ENCODE assay signal across 8 mouse cellular contexts in the genomic region with DNA sequence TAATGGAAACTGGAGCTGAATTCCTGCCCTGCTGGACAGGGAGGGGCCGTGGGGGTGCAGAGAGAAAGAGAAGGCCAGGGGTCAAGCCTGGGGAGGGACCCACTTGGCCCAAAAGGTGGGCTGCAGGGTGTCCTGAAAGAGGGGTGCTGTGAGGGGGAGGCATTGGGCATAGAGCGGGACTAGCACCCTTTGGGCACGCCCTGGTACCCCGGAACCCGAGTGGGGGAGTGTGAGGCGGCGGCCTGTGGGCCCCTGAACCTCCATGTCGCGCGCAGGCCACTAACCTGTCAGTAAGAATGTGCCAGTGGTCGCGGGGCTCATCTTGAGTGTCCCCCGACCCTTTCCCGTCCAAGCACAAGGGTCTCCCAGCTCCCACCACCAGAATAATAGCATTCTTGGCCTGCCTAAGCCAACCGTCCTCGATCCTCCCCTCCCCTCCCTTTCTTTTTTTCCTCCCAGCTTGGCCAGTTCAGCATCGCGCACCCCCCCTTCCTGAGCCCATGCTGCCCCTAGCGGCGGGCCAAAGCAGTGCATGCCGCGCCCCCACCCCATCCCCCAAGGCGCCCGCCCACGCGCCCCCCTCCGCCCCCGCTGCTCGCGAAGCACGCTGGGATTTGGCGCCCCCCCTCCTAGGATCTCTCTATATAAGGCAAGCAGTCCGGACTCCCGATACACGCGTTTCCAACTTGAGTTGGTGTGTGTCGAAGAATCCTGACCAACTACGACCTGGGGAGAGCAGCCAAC. TPM values are rescaled to one million over a fixed set of nuclear protein-coding genes. Genes with fewer than 3 reads are reported as not detected.
DNase-seq lines count a peak whose midpoint lies in the region; ATAC-seq lines count a peak whose summit lies in the region.

Gene Sgce, minus strand, starts transcription at position 512 of the 744 bp plus-strand sequence.
Gene Peg10, plus strand, starts transcription at position 611 of the 744 bp plus-strand sequence.

- no peaks in the 10 kb centered on the region for H3K27me3 ChIP-seq in hindbrain, embryonic 13.5 days

- peak; percentile 80 for DNase-seq in Muller cell, postnatal 12 days (ENCODE audit: inconsistent ontology term)
- DNase-seq in cerebellum, postnatal 14 days = peak; percentile 86 to 92
- DNase-seq in frontal cortex, postnatal 36 days (ENCODE audit: low spot score in 2 of 2) = peak; percentile 51 to 60
- DNase-seq in left cerebral cortex, adult 11 months (ENCODE audit: low spot score) = peak; percentile 38
- peak; percentile 80 for DNase-seq in lung, postnatal 14 days
- peak; percentile 78 for DNase-seq in ovary, postnatal 36 days (ENCODE audit: low spot score)
- peak; percentile 52 to 58 for DNase-seq in thymus, postnatal 36 days

- peak within 1 kb of the TSS; percentile 53 for H3K4me3 ChIP-seq in hindbrain, embryonic 13.5 days

- peak; percentile 75 for ATAC-seq in hindbrain, embryonic 13.5 days (ENCODE audit: low FRiP score)

- peak within 1 kb of the TSS; percentile 89 for H3K9ac ChIP-seq in hindbrain, embryonic 13.5 days

- H3K4me2 ChIP-seq in hindbrain, embryonic 13.5 days = peak within 1 kb of the TSS; percentile 63

- H3K27ac ChIP-seq in hindbrain, embryonic 13.5 days = peak within 1 kb of the TSS; percentile 92

- H3K4me1 ChIP-seq in hindbrain, embryonic 13.5 days (replicated peaks) = peaks cover 16% of the 10 kb centered on the region; the same call in 1 of the 2 replicates

- peaks cover 4% of the 10 kb centered on the region; the same call in 1 of the 2 replicates for H3K9me3 ChIP-seq in hindbrain, embryonic 13.5 days

- H3K36me3 ChIP-seq in hindbrain, embryonic 13.5 days = no peaks in the 10 kb centered on the region

- 48% methylated on average over 36 of the region's 38 CpGs for WGBS in hindbrain, embryonic 13.5 days

RNA-seq across cellular contexts. Expression of gene Sgce, which starts in this region (rescaled TPM):
- polyA plus RNA-seq in hindbrain, embryonic 13.5 days (2015; fragmentation: Nextera tagmentation; extraction: Ambion mirVana) = 64.4 and 64.6 TPM in 2 replicates

RNA-seq across cellular contexts. Expression of gene Peg10, which starts in this region (rescaled TPM):
- polyA plus RNA-seq in hindbrain, embryonic 13.5 days (2015; fragmentation: Nextera tagmentation; extraction: Ambion mirVana) = 7.3 and 9.0 TPM in 2 replicates

Comparison
In these comparisons a context has a peak if more than half of its experiments do, and no peak if none do; other contexts are left out.
1. Peak in every context shown above with its lines: DNase-seq, ATAC-seq, H3K4me3 ChIP-seq and H3K27ac ChIP-seq.
2. DNase-seq: peak in every context shown above with its lines; median percentile 89 in cerebellum, postnatal 14 days; 80 in Muller cell, postnatal 12 days; 80 in lung, postnatal 14 days; 78 in ovary, postnatal 36 days; 56 in frontal cortex, postnatal 36 days; 55 in thymus, postnatal 36 days; 38 in left cerebral cortex, adult 11 months.